Mouse (Mus musculus): ENCODE data around the gene Crispld2. TPM values are rescaled to one million over a fixed set of nuclear protein-coding genes. Genes with fewer than 3 reads are reported as not detected.

The Crispld2 gene
- polyA plus RNA-seq, 1 experiment from 2014 or later: 2.3 TPM

GRCm38 (mm10) chr8:120004705-120005381, 12.6 kb downstream of the Crispld2 start:
- no peaks in the 10 kb centered on the region for H3K36me3 ChIP-seq (ENCODE audit: control insufficient read depth, insufficient read depth, low read length)
- H3K4me1 ChIP-seq (ENCODE audit: control insufficient read depth, insufficient read depth, low read length): no peaks in the 10 kb centered on the region
- no peak overlapping the region for H3K4me2 ChIP-seq
- WGBS: 52% methylated on average over 2 of the region's 2 CpGs
- no peak overlapping the region for H3K9ac ChIP-seq (ENCODE audit: low read length)
- H3K4me3 ChIP-seq (ENCODE audit: low read depth, low read length): no peak overlapping the region
- no peaks in the 10 kb centered on the region for H3K9me3 ChIP-seq (ENCODE audit: control insufficient read depth, low read length)
- ATAC-seq (ENCODE audit: low FRiP score): no peak
- no peak overlapping the region for H3K27ac ChIP-seq (ENCODE audit: low read depth, low read length)
- DNase-seq (ENCODE audit: low spot score, missing footprints): no peak
- no peaks in the 10 kb centered on the region for H3K27me3 ChIP-seq (ENCODE audit: control insufficient read depth, insufficient read depth, low read length)

- no peak overlapping the region for H3K4me2 ChIP-seq
Measured at GRCm38 (mm10) chr8:120006645-120007160, 14.5 kb downstream of the Crispld2 start.

GRCm38 (mm10) chr8:120007178-120007577, 14.9 kb downstream of the Crispld2 start:
- no peaks in the 10 kb centered on the region for H3K36me3 ChIP-seq (ENCODE audit: control insufficient read depth, insufficient read depth, low read length)
- ATAC-seq (ENCODE audit: low FRiP score) (no peak), DNase-seq (ENCODE audit: low spot score, missing footprints) (no peak)
- H3K27me3 ChIP-seq (ENCODE audit: control insufficient read depth, insufficient read depth, low read length): peaks cover 2% of the 10 kb centered on the region; the same call in 1 of the 2 replicates
- no peak overlapping the region for H3K4me3 ChIP-seq (ENCODE audit: low read depth, low read length)
- 80% methylated on average over 9 of the region's 9 CpGs for WGBS
- H3K4me2 ChIP-seq: no peak overlapping the region
- H3K9ac ChIP-seq (ENCODE audit: low read length): no peak overlapping the region
- no peaks in the 10 kb centered on the region for H3K4me1 ChIP-seq (ENCODE audit: control insufficient read depth, insufficient read depth, low read length)
- H3K27ac ChIP-seq (ENCODE audit: low read depth, low read length): no peak overlapping the region
- H3K9me3 ChIP-seq (ENCODE audit: control insufficient read depth, low read length): no peaks in the 10 kb centered on the region

More at GRCm38 (mm10) chr8:120006645-120007160, 14.5 kb downstream of the Crispld2 start:
- Histone ChIP-seq H3K36me3 (ENCODE audit: control insufficient read depth, insufficient read depth, low read length) (no peaks in the 10 kb centered on the region), H3K27ac (ENCODE audit: low read depth, low read length) (no peak overlapping the region), H3K9ac (ENCODE audit: low read length) (peak overlapping the region; percentile 24; the same call in 1 of the 2 replicates), H3K4me1 (ENCODE audit: control insufficient read depth, insufficient read depth, low read length) (no peaks in the 10 kb centered on the region), H3K9me3 (ENCODE audit: control insufficient read depth, low read length) (no peaks in the 10 kb centered on the region), H3K4me3 (ENCODE audit: low read depth, low read length) (no peak overlapping the region), H3K27me3 (ENCODE audit: control insufficient read depth, insufficient read depth, low read length) (no peaks in the 10 kb centered on the region)
- ATAC-seq (ENCODE audit: low FRiP score) (no peak), DNase-seq (ENCODE audit: low spot score, missing footprints) (no peak)
- 46% methylated on average over 9 of the region's 9 CpGs for WGBS

- DNase-seq (ENCODE audit: low spot score, missing footprints) (no peak), ATAC-seq (ENCODE audit: low FRiP score) (no peak)
- Histone ChIP-seq H3K4me2 (no peak overlapping the region), H3K4me1 (ENCODE audit: control insufficient read depth, insufficient read depth, low read length) (no peaks in the 10 kb centered on the region), H3K27me3 (ENCODE audit: control insufficient read depth, insufficient read depth, low read length) (peaks cover 2% of the 10 kb centered on the region; the same call in 1 of the 2 replicates), H3K36me3 (ENCODE audit: control insufficient read depth, insufficient read depth, low read length) (no peaks in the 10 kb centered on the region), H3K9ac (ENCODE audit: low read length) (no peak overlapping the region), H3K27ac (ENCODE audit: low read depth, low read length) (no peak overlapping the region), H3K4me3 (ENCODE audit: low read depth, low read length) (no peak overlapping the region), H3K9me3 (ENCODE audit: control insufficient read depth, low read length) (no peaks in the 10 kb centered on the region)
- WGBS: 69% methylated on average over 6 of the region's 6 CpGs
Measured at GRCm38 (mm10) chr8:120009284-120009683, 17.0 kb downstream of the Crispld2 start.

- Histone ChIP-seq H3K36me3 (ENCODE audit: control insufficient read depth, insufficient read depth, low read length) (no peaks in the 10 kb centered on the region), H3K27ac (ENCODE audit: low read depth, low read length) (no peak overlapping the region), H3K4me1 (ENCODE audit: control insufficient read depth, insufficient read depth, low read length) (no peaks in the 10 kb centered on the region), H3K9ac (ENCODE audit: low read length) (no peak overlapping the region), H3K4me3 (ENCODE audit: low read depth, low read length) (no peak overlapping the region), H3K4me2 (no peak overlapping the region), H3K27me3 (ENCODE audit: control insufficient read depth, insufficient read depth, low read length) (peaks cover 2% of the 10 kb centered on the region; the same call in 1 of the 2 replicates), H3K9me3 (ENCODE audit: control insufficient read depth, low read length) (no peaks in the 10 kb centered on the region)
- WGBS: 91% methylated on average over 8 of the region's 8 CpGs
- no peak for DNase-seq (ENCODE audit: low spot score, missing footprints)
- ATAC-seq (ENCODE audit: low FRiP score): no peak
Measured at GRCm38 (mm10) chr8:120012491-120012890, 20.3 kb downstream of the Crispld2 start.

- H3K4me1 ChIP-seq (ENCODE audit: control insufficient read depth, insufficient read depth, low read length): no peaks in the 10 kb centered on the region
- DNase-seq (ENCODE audit: low spot score, missing footprints) (no peak), ATAC-seq (ENCODE audit: low FRiP score) (no peak)
- H3K4me2 ChIP-seq: no peak overlapping the region
- no peak overlapping the region for H3K4me3 ChIP-seq (ENCODE audit: low read depth, low read length)
- H3K9ac ChIP-seq (ENCODE audit: low read length): no peak overlapping the region
- H3K9me3 ChIP-seq (ENCODE audit: control insufficient read depth, low read length): no peaks in the 10 kb centered on the region
- no peaks in the 10 kb centered on the region for H3K36me3 ChIP-seq (ENCODE audit: control insufficient read depth, insufficient read depth, low read length)
- H3K27ac ChIP-seq (ENCODE audit: low read depth, low read length): no peak overlapping the region
- WGBS: 27% methylated on average over 9 of the region's 9 CpGs
- H3K27me3 ChIP-seq (ENCODE audit: control insufficient read depth, insufficient read depth, low read length): peaks cover 2% of the 10 kb centered on the region; the same call in 1 of the 2 replicates
Measured at GRCm38 (mm10) chr8:120012927-120013326, 20.7 kb downstream of the Crispld2 start.

GRCm38 (mm10) chr8:120014267-120015023, 22.2 kb downstream of the Crispld2 start:
- H3K4me1 ChIP-seq (ENCODE audit: control insufficient read depth, insufficient read depth, low read length): peaks cover 3% of the 10 kb centered on the region; the same call in 1 of the 2 replicates
- no peak for DNase-seq (ENCODE audit: low spot score, missing footprints)
- H3K9ac ChIP-seq (ENCODE audit: low read length): no peak overlapping the region
- peaks cover 2% of the 10 kb centered on the region; the same call in 1 of the 2 replicates for H3K27me3 ChIP-seq (ENCODE audit: control insufficient read depth, insufficient read depth, low read length)
- no peak overlapping the region for H3K4me2 ChIP-seq
- WGBS: 77% methylated on average over 15 of the region's 15 CpGs
- no peak for ATAC-seq (ENCODE audit: low FRiP score)
- no peak overlapping the region for H3K27ac ChIP-seq (ENCODE audit: low read depth, low read length)
- H3K36me3 ChIP-seq (ENCODE audit: control insufficient read depth, insufficient read depth, low read length): no peaks in the 10 kb centered on the region
- no peaks in the 10 kb centered on the region for H3K9me3 ChIP-seq (ENCODE audit: control insufficient read depth, low read length)
- H3K4me3 ChIP-seq (ENCODE audit: low read depth, low read length): no peak overlapping the region

- Histone ChIP-seq H3K36me3 (ENCODE audit: control insufficient read depth, insufficient read depth, low read length) (no peaks in the 10 kb centered on the region), H3K4me3 (ENCODE audit: low read depth, low read length) (no peak overlapping the region), H3K4me1 (ENCODE audit: control insufficient read depth, insufficient read depth, low read length) (peaks cover 3% of the 10 kb centered on the region; the same call in 1 of the 2 replicates), H3K9me3 (ENCODE audit: control insufficient read depth, low read length) (no peaks in the 10 kb centered on the region), H3K4me2 (no peak overlapping the region), H3K27ac (ENCODE audit: low read depth, low read length) (no peak overlapping the region), H3K9ac (ENCODE audit: low read length) (no peak overlapping the region), H3K27me3 (ENCODE audit: control insufficient read depth, insufficient read depth, low read length) (peaks cover 2% of the 10 kb centered on the region; the same call in 1 of the 2 replicates)
- DNase-seq (ENCODE audit: low spot score, missing footprints) (no peak), ATAC-seq (ENCODE audit: low FRiP score) (no peak)
- 89% methylated on average over 8 of the region's 8 CpGs for WGBS
Measured at GRCm38 (mm10) chr8:120015916-120016315, 23.7 kb downstream of the Crispld2 start.

- Histone ChIP-seq H3K4me1 (ENCODE audit: control insufficient read depth, insufficient read depth, low read length) (peaks cover 3% of the 10 kb centered on the region; the same call in 1 of the 2 replicates), H3K27ac (ENCODE audit: low read depth, low read length) (no peak overlapping the region), H3K4me2 (no peak overlapping the region), H3K9ac (ENCODE audit: low read length) (no peak overlapping the region), H3K27me3 (ENCODE audit: control insufficient read depth, insufficient read depth, low read length) (peaks cover 2% of the 10 kb centered on the region; the same call in 1 of the 2 replicates), H3K4me3 (ENCODE audit: low read depth, low read length) (no peak overlapping the region), H3K36me3 (ENCODE audit: control insufficient read depth, insufficient read depth, low read length) (no peaks in the 10 kb centered on the region), H3K9me3 (ENCODE audit: control insufficient read depth, low read length) (no peaks in the 10 kb centered on the region)
- DNase-seq (ENCODE audit: low spot score, missing footprints) (no peak), ATAC-seq (ENCODE audit: low FRiP score) (no peak)
- WGBS: 86% methylated on average over 7 of the region's 7 CpGs
Measured at GRCm38 (mm10) chr8:120016424-120016823, 24.2 kb downstream of the Crispld2 start.
